Mouse (Mus musculus) cerebellum, postnatal 36 days (tissue): ENCODE data around the gene Rgs12.

ENCODE experiments used
- DNase-seq, 2 experiments: peaks; one replicate each; pipeline ENCODE4 v3.0.0; 2021 to 2022; ENCODE audit warnings: mixed read lengths in 2 of 2

Gene Rgs12

DNA sequence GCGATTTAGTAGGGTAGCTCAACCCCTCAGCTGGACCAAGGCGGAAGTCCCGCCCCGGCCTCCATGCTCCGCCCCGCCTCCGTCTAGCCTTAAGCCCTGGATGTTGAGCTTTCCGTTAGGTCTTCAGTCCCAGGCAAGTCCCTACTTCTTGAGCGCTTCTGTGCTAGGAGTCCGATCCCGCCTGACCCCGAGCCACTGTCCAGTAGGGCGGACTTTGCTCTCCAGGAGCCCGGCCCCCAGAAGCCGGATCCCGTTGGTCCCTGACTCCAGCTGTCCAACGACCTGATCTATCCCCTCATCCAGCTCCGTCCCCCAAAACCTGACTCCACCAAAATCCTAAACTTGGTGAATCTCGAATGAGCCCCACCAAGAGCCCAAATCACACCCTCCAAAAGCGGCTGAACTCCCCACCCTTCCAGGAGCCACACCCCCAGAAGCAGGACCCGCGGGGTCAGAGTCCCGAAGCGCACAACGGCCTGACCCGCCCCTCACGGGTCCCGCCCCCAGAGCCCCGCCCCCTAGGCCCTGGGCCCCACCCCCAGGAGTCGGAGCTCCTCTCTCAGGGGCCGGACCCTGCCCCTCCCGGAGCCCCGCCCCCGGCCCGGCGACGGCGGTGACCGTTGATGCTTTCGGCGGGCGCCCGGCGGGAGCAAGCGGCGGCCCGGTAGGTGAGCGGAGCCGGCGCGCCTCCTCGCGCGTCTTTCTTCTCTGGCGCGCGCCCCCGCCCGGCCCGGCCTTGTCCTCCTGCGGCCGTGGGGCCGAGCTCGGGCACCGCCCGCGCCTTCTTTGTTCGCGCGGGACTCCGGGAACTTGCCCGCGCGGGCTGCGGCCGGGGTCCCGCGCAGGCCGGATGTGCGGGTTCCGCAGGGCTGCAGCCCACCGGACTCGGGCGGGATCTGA lies at the start of gene Rgs12:
Gene Rgs12 (plus strand): TSS at position 585 of the 900 bp plus-strand sequence.
- DNase-seq, result peak; percentile 17 to 58

DNA sequence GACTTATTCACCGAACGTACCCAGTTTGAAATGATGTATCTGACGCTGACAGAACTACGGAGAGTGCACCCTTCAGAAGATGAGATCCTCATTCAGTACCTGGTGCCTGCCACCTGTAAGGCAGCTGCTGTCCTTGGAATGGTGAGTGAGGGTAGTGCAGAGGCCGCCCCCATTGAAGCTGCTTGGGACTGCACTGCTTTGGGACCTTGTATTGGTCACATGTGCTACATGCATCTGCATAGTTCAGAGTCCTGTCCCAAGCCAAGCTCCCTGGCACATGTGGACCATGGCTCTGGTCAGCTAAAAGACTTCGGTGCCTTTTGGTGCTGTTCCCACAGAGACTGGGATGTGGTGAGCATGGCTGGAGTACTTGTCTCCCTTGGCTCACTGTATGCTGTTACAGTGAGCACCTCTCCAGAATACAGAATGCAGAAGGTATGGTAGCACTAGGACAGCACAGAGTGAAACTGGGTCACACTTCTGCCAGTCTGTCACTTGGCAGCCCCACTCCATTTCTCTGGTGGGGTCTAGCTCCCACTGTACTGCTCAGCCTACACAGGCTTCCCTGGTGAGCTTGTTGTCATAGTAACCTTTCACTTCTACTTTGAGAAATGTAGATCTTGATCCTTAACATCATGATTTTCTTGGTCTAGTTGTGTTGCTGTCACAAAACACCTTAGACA lies 49.3 kb upstream of the Rgs12 start:
- DNase-seq, result no peak

DNA sequence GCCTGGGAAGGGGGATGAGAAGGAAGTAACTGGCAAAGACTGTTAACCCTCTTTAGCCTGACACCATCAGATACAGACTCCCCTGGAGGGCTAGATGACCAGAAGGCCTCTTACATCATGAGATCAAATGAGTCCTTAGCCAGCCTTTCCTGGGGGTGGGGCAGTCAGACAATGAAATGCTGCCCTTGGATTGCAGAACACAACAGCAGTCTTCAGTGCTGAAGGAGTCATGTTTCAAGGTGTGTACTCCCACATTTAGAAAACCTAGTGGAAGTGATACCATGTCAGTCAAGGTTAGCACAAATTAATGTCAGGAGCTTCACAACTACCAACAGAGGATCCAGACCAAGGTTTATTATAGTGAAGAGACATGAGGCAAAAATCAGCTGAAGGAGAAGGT lies 46.9 kb upstream of the Rgs12 start:
- no peak for DNase-seq

DNA sequence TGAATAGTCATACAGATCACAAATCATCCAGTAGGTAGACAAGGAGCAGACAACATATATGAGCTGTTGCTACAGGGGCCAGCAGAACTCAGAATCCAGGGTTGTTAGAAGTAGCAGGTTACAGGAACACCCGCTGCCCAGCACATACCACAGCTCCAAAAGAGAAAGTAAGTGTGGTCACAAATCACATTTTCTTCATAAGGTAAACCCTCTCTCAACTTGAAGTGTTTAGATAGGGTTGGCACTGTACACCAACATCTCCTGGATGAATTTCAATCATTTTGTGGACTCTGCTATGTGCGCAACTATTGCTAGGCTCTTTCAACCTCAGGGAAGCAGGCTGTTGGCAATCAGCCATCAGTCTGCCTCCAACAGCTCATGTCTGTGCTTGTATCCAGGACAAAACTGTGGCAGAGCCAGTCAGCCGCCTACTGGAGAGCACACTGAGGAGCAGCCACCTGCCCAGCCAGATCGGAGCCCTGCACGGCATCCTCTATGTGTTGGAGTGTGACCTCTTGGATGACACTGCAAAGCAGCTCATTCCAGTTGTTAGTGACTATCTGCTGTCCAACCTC lies 46.3 kb upstream of the Rgs12 start:
- peak; percentile 79 to 81 for DNase-seq

DNA sequence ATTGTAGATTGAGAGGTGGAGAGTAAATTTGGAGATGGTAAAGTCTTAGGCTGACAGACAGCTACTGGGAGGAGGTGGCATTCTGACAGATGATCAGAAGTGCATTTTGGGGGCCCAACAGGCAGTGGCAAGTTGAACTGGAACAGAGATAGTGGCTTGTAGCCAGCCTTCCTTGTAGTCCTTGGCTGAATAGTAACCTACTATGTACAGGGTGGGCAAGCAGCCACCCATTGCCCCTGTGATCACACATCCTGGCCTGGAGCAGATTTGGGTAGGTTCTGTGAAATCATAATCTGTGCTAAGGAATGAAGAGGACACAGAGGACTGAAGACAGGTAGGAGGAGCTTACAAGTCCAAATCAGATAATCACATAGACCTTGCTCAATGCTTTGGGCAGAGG lies 44.8 kb upstream of the Rgs12 start:
- no peak for DNase-seq

DNA sequence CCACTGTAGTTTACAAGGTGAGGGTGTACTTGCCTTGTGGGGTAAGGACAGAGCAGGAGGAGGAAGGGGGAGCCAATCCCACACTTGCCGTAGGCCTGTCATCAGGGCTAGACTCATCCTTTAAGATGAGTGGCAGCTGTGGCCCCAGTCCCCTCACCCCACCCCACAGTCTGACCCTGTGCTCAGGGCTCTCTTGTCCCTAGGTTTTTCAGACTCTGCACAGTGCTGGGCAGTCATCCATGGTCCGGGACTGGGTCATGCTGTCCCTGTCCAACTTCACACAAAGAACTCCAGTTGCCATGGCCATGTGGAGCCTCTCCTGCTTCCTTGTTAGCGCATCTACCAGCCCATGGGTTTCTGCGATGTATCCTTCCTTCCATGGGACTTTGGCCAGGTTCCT lies 42.0 kb upstream of the Rgs12 start:
- no peak for DNase-seq

DNA sequence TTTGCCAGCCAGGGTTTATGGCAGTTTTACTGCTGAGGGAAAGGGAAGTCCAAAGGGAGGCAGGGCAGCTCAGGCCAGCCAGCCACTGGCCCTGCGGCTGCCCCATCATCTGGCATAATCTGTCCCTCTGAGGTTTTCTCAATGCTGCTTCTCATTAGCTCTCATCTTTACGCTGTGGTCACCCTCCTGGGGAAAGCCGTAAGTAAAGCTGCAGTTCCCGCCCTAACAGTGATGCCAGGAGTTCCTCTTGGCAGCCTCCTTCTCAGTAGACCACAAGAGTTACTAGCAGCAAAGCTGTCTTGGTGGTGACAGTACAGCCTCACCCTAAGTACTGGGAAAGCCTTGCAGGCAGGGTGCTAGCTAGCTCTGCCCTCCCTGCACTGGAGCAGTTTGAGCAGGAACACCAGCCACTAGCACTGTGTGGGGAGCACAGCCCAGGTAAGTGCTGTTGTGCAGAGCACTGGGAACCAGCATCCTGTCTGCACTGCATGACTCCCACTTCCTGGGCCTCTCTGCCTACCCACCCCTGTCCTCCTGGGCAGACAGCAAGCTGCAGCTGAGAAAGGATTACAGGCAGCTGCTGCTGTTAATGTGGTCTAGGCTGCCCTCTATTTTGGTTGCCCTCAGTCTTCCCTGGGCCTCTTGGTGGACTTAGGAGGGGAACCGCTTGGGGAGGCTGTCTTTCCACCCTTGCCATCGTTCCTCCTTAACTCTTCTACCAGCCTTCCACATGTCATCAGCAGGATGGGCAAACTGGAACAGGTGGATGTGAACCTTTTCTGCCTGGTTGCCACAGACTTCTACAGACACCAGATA lies 41.1 kb upstream of the Rgs12 start, which contains the start of gene Msantd1:
Gene Msantd1 (plus strand): TSS at position 103 of the 816 bp plus-strand sequence.
- DNase-seq, result no peak

DNA sequence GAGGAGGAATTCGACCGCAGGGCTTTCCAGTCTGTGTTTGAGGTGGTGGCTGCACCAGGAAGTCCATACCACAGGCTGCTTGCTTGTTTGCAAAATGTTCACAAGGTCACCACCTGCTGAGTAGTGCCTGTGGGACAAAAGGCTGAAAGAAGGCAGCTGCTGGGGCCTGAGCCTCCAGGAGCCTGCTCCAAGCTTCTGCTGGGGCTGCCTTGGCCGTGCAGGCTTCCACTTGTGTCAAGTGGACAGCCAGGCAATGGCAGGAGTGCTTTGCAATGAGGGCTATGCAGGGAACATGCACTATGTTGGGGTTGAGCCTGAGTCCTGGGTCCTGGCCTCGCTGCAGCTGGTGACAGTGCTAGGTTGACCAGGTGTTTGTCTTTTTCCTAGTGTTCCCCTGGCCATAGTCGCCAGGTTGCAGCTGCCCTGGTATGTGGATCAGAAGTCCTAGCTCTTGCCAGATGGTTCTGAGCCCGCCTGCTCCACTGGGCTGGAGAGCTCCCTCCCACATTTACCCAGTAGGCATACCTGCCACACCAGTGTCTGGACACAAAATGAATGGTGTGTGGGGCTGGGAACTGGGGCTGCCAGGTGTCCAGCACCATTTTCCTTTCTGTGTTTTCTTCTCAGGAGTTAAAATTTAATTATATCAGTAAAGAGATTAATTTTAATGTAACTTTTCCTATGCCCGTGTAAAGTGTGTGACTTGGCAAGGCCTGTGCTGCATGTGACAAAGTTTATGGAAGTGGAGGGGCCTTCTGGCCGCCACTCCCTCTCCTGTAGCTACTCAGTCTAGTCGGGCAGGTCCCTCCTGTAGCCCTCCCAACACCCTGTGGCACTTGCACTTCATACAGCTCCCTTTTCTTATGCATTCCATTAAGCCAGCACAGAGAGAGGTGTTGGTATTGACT lies 40.3 kb upstream of the Rgs12 start:
- DNase-seq, result no peak

DNA sequence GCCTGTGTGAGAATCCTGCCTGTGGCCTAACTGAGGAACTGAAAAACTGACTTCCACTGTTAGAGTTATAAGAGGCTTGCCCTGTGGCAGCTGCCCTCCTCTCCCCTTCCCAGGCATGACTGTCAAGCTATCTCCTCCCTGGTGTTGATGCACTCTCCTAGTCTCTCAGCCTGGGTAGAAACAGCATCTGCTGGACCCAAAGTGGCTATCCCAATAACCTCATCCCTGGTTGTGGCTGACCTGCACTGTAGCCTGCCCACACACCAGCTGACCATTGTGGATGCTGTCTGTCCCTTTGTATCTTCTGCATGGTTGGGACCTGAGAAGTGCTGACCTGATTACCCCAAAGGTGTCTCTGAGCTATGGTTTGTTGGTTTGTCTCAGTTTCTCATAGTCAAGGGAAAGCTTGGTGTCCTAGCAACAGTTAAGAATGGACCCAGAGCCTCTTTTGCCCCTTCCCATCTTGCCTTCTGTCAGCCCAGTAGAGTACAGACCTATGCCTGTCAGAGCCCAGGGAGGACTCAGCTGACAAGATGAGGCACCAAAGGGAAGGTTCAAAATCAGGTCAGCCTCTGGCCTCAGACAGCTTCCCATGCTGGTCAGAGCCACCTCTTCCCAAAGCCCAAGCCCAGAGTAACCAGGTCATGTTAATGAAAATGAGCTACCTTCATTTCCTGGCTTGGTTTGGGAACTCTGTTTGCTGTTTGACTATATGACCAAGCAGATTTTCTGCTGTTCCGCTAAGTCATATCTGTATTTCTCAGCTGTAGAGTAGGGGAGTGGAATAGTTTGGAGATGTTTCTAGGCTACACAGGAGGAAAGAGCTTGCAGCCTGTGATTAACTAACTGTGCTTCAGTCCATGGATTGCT lies 39.4 kb upstream of the Rgs12 start:
- DNase-seq, result no peak

DNA sequence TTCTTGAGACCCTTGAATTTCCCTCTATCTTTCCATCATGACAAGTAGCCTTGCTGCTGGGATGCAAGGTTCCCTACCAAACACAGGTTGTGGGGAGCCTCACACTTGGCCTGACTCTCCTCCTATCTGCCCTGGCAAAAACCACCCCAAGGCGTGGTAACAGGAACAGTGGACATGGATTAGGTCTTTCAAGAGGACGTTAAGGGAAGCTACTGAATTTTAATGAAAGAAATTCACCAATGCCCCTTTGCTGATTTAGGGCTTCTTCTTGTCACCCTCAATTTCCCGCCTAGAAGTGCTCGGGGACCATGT lies 38.8 kb upstream of the Rgs12 start:
- DNase-seq, result no peak

DNA sequence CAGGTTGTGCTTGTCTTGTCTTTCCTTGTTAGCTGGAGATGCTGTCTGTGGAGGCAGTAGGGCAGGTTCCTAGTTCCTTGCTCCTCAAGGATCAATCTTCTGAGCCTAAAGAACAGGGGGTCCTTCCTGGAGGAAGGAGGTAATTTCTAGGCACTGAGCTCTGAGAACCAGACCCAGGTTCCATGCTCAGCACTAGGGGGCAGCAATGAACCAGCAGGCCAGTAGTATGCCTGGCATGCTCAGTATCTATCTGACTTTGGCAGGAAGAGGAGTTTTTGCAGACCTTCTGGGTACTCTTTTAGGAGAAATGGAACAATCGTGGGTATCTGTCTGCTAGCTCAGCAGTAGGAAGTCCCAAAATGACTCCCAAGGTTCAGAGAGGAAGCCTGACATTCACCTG lies 33.4 kb upstream of the Rgs12 start:
- peak; percentile 63 to 70 for DNase-seq

DNA sequence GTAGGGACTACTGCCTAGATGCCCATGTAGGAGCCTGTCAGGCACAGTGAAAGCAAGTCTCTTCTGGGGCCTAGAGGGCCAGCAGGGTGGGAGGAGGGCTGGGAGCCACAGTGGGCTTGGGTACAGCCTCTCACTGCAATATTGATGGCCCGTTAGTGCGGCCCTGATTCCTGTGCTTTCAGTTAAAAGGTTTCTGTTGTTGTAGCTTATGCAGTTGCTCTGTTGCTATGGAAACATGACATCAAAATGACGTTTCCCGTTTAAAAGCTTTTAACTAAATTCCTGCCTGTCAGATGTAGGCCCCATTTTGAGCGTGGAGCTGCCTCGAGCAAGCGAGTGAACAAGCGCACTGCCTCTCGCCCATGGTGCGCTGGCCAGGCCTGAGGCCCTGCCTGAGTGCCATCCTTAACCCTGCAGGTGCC lies 32.0 kb upstream of the Rgs12 start:
- DNase-seq, result no peak

DNA sequence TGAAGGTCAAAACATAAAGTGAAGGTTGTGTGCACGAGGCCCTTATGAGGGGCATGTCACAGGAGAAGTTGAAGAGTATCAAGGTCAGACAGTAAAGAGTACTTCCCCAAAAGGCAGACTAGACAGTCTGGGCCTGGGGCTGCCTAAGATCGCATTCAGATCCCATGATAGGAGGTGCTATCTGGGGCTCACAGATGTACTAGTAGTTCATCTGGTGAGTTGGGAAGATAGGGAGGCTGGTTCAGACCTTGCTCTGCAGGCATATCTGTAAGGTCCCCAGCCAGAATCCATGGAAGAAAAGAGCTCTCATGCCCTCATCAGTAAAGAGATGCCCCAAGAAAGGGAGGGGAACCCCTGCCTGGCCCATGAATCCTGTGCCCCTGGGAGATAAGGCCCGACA lies 30.5 kb upstream of the Rgs12 start:
- DNase-seq, result no peak

DNA sequence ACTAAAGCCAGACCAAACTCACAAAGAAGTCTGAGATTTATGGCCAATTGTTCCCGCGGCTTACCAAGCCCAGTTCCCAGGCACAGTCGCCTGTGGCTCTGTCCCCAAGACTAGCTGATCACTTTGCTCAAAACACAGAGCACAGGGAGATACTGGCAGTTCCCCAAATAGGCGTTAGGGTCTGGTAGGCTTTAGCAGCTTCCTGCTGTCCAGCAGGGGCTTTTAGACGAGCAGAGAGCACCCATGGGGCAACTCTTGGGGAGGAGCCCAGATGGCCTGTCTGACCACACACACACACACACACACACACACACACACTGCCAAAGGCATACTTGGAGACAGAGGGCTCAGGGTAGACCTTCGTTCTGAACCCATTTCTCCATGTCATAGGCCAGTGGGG lies 26.7 kb upstream of the Rgs12 start:
- DNase-seq, result no peak

DNA sequence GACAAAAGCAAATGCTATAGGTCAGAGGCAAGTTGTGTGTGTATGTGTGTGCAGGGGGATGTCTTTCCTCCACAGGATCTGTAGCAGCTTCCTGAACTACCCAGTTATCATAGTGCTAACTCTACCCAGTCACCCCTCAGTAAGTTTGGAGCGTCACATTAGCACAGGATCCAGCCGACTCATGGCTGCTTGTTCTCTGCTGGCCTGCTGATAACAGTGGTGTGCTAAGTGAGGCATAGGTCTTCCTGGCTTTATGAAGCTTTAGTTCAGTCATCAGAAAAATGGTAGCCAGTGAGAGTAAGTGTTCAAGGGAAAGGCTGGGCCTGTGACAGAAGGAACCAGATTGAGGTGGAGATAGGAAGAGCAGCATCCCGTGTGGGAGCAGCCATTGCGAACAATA lies 25.3 kb upstream of the Rgs12 start:
- no peak for DNase-seq

DNA sequence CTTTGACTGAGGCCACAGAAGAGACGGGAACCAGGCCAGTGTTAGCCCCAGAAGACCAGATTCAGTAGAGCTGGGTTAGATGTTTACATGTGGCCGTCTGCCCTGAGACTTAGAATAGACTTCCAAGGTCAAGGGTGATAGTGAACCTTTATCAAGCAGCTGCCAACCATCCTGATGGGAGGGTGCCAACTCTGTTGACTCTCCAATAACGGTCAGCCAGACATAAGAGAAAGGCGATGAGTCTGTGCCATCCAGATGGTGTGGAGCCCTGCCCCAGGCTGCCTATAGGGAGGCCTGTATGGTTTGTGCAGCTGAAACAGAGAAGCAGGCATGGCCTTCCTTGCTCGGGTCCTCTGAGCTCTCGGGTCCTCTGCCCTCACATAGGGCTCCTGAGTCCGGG lies 24.7 kb upstream of the Rgs12 start:
- DNase-seq, result no peak

DNA sequence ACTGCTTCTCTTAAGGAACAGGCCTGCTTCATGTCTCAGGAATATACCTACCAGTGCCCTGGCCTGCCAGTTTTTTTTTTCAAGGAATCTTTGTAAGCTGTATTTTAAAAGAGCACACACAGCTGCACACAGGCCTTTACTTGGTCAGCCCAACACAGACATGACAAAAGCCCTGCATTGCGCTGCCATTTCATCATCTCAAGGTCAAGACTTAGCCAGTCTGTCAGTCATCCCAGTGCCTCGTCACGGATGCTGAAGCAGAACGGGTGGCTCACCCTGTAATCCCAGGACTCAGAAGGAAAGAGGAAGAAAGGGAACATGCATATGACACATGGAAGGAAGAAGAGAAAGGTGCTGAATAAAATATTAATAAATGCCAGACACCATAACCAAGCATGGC lies 21.6 kb upstream of the Rgs12 start:
- DNase-seq, result no peak

DNA sequence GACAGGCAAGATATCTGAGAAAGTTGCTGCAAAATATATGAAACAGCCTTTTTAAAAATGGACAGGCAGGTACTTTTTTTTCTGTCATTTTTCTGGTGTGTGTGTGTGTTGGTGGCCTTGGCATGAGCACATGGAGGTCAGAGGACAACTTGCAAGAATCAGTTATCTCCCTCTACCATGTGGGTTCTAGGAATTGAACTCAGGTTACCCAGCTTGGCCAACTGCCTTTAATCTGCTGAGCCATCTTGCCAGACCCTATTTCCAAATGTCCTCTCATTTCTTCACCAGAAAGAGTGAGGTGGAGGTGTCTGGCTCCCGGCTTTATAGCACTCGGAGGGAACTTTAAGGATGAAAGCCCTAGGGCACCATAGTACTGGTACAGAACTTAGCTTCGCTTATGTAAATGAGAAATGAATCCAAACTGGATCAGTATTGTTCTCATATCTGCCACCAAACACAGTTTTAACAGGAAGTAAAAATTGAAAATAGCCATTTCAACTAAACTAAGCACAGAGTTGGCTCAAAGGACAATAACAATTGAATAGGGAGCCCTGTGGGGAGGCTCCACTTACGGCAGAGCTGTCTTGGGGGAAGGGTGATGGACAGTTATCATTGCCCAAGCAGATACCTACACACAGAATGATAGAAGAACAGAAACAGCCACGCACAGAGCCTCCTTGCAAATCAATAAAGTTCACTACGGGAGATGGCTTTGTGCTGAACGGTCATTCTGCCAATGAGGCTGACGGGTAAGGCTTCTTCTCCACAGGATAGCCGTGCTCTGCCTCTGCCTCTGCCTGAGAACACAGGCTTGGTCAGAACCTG lies 18.9 kb upstream of the Rgs12 start:
- DNase-seq, result no peak

DNA sequence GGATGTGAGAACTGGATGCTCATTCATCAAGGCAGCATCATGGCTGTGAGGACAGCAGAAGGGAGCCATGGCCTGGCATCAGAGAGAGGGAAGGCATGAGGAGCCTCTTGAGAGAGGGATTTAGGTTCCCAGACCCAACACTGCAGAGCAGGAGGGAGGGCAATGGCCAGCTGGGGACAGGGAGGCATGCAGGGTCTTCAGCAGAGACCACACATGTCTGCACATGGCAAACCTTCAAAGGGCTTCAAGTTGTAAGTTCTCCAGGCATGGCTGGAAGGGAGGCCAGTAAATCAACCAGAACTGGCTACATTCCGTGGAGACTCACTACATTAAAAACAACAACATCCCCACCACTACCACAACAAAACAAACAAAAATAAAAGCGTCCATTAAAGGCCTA lies 18.2 kb upstream of the Rgs12 start:
- DNase-seq, result no peak
